Mouse (Mus musculus): ENCODE data around the gene Pcif1.
"Not testable (repeated sequence)": the region's sequence is repeated elsewhere in the genome, so short reads cannot be mapped to it uniquely, and the experiment has no call there.

Pcif1 gene

DNA sequence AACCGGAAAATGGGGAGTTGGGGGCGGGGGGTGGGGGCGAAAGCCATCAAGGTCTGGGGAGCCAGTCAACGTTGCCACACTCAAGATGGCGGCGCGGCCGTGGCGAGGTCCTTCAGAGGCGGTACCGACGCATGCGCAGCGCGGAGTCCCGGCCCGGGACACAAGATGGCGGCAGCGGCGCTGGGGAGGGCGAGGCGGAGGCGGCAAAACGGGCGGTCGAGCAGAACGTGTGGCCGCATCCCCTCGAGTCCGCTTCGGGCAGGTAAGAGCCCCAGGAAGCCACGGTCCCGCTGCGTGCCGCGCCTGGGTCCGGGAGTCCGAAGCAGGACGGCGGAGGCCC lies at the start of gene Pcif1:
Gene Pcif1 (plus strand): TSS at position 77 of the 340 bp plus-strand sequence.
- in situ Hi-C loops (cut with MboI; ENCODE audit: low pct_unique_long_range_greater_than_20kb in 1 of 2, low sequenced_read_pairs in 2 of 2, unreplicated experiment in 1 of 2), result no loop called here

DNA sequence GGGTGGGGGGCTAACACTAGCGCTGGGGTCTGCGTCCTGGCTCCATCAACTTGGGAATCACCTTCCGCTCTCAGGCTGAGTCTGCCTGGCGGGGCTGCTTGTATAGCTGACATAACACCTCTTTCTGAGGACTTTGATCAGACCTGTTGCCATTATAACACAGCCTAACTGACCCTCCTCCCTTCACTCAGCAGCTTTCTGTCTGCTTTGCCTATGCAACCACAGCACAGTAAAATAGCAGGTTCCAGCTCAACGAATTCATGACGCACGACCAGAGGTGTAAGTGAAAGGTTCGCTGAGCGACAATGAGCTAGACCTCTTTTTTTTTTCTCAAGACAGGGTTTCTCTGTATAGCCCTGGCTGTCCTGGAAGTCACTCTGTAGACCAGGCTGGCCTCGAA lies 48.1 kb upstream of the Pcif1 start:
- in situ Hi-C loops (cut with MboI; ENCODE audit: low pct_unique_long_range_greater_than_20kb in 1 of 2, low sequenced_read_pairs in 2 of 2, unreplicated experiment in 1 of 2), result no loop called here

DNA sequence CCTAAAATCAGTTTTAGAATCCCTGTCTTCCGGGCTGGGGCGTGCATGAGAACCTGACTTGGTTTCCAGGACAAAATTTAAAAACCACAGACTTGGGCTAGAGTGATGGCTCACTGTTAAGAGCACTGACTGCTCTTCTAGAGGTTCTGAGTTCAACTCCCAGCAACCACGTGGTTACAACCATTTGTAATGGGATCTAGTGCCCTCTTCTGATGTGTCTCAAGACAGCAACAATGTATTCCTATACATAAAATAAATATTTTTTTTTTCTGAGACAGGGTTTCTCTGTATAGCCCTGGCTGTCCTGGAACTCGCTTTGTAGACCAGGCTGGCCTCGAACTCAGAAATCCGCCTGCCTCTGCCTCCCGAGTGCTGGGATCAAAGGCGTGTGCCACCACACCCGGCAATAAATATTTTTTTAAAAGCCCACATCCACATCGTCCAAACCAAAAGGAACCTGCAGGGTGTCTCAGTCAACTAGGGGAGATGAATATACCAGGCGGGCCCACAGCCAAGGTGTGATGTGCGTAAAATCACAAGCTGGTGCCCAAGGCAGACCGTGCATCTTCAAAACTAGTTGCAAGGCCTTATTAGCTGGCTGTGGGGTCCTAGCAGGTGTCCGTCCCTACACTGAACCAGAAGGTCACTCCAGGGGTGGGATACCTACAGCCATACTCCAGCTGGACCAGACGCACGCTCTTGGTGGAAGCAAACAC lies 46.9 kb upstream of the Pcif1 start:
- in situ Hi-C loops (cut with MboI; ENCODE audit: low pct_unique_long_range_greater_than_20kb in 1 of 2, low sequenced_read_pairs in 2 of 2, unreplicated experiment in 1 of 2), result no loop called here

DNA sequence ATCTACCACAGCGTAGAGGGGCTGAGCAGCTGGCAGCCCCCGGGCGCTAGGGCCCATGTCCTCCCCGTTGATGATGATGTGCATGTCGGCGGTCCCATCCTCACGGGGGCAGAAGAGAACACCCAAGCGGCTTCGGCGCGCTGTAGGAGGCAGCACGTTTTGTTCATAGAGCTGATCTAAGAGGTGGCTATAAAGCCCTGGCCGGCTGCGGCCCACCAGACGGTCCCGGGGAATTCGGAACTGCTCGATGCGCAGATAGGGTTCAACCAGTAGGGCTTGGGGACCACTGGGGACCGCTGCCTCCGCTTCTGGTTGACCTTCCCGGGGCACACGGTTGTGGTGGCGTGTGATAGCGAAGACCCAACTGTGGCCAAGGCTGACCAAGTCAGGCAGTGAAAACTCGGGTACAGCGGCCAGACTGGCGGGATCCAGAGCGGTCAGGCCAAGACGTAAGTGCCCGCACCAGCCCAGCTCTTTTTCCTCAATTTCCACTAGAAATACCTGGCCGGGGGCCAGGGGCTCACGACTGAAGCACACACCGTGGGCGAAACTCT lies 46.3 kb upstream of the Pcif1 start, which contains the start of gene Ctsa:
Gene Ctsa (plus strand): TSS at position 126 of the 554 bp plus-strand sequence.
- in situ Hi-C loops (cut with MboI; ENCODE audit: low pct_unique_long_range_greater_than_20kb in 1 of 2, low sequenced_read_pairs in 2 of 2, unreplicated experiment in 1 of 2), result no loop called here

DNA sequence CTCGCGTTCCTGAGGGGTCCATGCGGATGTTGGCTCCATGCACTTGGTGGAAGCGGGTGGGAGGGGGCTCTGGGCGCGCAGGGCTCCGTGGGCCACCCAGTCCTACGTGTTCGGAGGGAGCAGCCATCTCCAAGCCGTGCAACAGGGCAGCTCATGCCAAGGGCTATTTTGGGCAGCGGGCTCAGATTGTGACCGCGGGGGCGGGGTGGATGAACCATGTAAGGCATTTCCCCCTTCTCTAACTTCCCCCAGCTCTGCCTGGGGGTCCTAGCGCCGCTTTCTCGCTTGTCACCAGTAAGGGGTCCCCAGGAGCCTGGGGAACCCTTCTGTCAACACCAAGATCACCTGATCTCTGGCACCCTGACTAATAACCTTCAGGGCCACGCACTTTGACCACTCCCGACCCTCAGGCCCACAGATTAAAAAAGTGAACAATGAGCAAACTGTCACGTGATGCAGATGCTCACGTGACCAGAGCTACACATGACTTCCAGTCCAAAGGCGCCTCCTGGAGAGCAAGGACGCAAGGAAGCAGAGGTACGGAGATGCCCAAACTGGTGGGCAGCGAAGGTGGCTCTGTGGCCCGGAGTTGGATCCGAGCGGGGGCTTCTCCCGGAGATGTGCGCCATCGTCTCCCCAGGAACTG lies 45.7 kb upstream of the Pcif1 start, which contains the start of gene Neurl2:
Gene Neurl2 (minus strand): TSS at position 143 of the 646 bp plus-strand sequence.
- in situ Hi-C loops (cut with MboI; ENCODE audit: low pct_unique_long_range_greater_than_20kb in 1 of 2, low sequenced_read_pairs in 2 of 2, unreplicated experiment in 1 of 2), result no loop called here

DNA sequence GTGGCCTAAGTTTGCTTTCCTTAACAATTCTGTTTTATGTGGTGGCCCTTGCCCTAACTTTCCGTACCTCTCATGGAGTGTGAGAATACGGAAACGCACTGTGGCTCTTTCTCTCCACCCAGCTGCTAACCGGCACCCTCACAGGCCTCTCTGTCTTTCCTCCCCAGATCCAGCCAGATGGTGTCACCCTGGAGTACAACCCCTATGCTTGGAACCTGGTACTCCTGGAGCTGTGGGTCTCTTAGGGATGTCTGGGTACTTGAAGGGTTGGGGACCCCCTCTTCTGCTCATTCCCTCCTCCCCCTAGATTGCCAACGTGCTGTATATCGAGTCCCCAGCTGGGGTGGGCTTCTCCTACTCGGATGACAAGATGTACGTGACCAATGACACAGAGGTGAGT lies 44.6 kb upstream of the Pcif1 start:
- in situ Hi-C loops (cut with MboI; ENCODE audit: low pct_unique_long_range_greater_than_20kb in 1 of 2, low sequenced_read_pairs in 2 of 2, unreplicated experiment in 1 of 2), result no loop called here

DNA sequence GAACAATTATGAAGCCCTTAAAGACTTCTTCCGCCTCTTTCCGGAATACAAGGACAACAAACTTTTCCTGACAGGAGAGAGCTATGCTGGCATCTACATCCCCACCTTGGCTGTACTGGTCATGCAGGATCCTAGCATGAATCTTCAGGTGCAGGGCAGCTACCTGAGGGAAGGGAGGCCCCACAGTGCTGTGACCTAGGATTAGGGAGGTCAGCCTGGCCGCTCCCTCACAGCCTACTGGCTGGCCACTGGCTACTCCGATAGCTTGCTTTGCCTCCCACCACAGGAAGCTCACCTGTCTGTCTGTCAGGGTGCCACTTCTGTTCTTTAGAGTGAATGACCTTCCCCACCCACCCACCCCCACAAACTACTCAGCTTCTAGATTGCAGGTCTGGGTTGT lies 43.9 kb upstream of the Pcif1 start:
- in situ Hi-C loops (cut with MboI; ENCODE audit: low pct_unique_long_range_greater_than_20kb in 1 of 2, low sequenced_read_pairs in 2 of 2, unreplicated experiment in 1 of 2), result no loop called here

DNA sequence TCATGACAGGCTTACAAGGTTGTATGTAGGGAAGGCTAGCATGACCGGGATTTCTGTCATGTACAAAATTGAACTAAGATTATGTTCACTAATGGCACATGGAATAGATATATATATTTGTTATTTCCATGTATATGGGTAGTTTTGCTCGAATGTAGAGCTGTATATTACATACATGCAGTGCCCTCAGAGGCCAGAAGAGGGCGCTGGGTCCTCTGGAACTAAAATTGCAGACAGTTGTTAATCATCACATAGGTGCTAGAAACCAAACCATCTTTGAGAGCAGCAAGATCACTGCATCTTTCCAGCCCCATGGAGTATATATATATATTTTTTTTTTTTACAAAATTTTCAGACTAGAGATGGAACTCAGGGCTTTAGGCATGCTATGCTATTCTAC lies 33.3 kb upstream of the Pcif1 start:
- in situ Hi-C loops (cut with MboI; ENCODE audit: low pct_unique_long_range_greater_than_20kb in 1 of 2, low sequenced_read_pairs in 2 of 2, unreplicated experiment in 1 of 2), result loop anchor here in 1 of 2 experiments (10.0 kb wide), 1 partner anchor 49 kb away; no protein-coding TSS in a partner anchor

DNA sequence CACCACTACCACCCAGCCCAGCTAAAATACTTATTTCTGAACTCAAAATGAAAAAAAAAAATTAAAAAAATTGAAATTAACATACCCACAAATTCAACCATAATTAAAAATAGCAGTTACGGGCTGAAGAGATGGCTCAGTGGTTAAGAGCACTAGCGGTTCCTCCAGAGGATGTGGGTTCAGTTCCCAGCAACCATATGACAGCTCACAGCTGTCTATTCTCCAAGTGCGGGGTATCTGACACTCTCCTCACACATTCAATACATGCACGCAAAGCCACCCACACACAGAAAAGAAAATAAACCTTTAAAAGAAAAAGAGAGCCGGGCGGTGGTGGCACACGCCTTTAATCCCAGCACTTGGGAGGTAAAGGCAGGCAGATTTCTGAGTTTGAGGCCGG lies 29.0 kb upstream of the Pcif1 start:
- in situ Hi-C loops (cut with MboI; ENCODE audit: low pct_unique_long_range_greater_than_20kb in 1 of 2, low sequenced_read_pairs in 2 of 2, unreplicated experiment in 1 of 2), result no loop called here

DNA sequence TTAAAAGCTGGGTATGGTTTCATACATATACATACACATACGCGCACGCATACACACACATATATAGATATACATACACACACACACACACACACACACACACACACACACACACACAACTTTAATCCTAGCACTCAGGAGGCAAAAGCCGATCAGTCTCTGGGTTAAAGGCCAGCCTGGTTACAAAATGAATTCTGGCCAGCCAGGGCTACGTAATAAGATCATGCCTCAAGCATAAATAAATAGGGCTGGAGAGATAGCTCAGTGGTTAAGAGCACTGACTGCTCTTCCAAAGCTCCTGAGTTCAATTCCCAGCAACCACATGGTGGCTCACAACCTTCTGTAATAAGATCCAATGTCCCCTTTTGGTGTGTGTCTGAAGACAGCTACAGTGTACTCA lies 23.5 kb upstream of the Pcif1 start:
- in situ Hi-C loops (cut with MboI; ENCODE audit: low pct_unique_long_range_greater_than_20kb in 1 of 2, low sequenced_read_pairs in 2 of 2, unreplicated experiment in 1 of 2), result not testable (repeated sequence)

DNA sequence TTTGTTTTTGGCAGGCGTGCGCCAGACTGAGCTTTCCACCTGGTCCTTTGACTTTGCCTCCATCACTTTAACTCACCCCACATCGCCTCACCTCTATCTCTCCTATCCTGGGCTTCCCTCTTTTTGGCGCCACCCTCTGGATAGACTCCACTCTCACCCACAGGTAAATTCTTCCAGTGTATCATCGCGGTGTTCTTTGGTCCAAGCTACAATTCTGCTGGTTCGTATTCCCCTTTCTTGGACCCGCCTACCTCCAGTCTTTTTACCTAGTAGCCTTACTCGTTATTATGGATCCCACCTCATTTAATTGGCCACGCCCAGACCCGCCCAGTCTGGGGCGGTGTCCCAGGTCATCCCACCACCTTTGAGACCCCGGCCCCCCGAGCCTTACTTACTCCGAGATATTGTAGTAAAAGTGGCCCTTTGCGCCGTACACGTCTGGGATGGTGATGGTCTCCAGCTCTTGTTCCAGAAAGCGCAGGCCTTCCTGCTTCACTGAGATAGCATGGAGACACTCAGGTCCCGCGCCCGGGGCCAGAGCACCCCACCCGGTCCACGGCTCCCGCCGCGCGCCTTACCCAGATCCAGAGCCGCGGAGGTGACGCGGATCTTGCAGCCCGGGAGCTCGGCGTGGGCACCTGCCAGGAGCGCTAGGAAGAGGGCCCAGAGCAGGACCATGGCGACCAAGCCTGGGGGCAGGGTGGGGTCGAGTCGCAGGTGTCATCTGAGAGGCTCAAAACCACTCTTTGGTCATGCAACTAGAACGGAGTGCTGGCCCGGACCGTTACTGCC lies 22.6 kb upstream of the Pcif1 start:
- in situ Hi-C loops (cut with MboI; ENCODE audit: low pct_unique_long_range_greater_than_20kb in 1 of 2, low sequenced_read_pairs in 2 of 2, unreplicated experiment in 1 of 2), result no loop called here

DNA sequence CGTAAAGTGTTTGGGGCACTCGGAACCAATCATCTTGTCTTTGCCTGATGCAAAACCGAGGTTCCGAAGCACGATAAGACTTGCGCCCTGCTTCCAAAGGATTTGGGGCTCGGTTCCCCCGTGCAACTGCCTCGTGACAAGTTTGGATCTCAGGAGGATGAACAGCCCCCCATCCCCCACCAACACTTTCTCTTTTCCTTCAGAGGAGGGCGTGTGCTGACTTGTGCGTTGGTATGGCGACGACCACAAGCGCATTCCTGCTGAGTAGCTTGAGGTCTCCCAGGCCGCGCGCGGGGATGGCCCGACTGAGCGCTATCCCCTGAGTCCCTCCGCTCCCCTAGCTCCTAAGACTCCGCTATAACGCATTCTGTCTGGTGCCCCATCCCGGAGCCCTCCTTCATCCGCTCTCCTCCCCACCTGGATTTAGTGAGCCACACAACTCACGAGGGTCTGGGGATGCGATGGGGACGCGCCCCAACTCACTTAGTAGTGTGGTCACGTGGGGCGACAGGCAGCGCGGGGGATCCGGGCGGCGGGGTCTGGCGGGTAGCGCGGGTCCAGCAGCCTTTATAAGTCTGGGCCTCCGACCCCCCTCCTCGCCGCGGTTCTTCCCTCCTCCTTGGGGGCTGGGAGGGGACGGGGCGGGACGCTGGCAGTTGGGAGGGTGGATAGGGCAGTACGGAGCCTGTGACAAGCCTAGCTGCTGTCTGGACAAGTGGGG lies 21.8 kb upstream of the Pcif1 start, which contains the start of gene Pltp:
Gene Pltp (minus strand): TSS at position 611 of the 721 bp plus-strand sequence.
- in situ Hi-C loops (cut with MboI; ENCODE audit: low pct_unique_long_range_greater_than_20kb in 1 of 2, low sequenced_read_pairs in 2 of 2, unreplicated experiment in 1 of 2), result no loop called here

DNA sequence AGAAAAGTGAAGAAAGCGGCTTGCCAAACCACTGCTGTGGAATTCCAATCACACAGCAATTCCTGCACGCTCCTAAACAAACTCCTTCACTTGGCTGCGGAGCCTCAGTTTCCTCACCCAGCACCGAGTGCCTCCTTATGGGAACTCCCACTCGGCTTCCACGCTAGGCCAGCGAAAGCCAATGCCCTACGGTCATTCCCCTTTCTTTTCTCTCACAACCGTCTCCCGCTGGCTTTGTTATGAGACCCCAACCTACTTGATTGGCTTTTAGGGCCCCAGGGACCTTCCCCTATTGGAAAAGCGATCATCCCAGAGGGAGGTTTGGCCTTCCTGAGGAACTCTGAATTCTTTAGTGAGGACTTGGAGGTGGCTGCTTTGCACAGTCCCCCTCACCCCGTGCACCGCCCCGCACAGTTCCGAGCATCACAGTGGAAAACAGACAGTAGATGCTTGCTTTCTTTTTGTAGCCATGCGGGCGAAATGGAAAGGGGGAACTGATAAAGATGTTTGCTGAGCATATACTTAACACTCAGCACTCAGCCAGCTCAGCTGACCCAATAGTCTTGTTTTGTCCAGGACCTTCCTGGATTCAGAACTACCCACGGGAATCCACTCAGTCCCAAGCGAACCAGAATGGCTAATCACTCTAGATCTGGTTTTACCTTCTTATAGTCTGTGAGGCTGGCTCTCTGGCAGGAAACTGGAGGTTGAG lies 21.1 kb upstream of the Pcif1 start:
- in situ Hi-C loops (cut with MboI; ENCODE audit: low pct_unique_long_range_greater_than_20kb in 1 of 2, low sequenced_read_pairs in 2 of 2, unreplicated experiment in 1 of 2), result no loop called here

DNA sequence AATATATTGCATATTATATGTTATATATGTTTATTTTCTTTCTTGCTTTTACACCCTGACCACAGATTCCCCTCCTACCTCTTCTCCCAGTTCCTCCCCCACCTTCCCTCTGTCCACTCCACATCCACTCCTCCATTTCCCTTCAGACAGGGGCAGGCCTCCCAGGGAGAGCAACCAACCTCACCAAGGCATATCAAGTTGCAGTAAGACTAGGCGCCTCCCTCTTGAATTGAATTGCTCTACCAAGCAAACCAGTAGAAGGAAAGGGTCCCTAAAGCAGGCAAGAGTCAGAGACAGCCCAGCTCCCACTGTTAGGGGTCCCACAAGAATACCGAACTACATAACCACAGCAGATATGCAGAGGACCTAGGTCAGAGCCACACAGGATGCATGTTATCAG lies 19.9 kb upstream of the Pcif1 start:
- in situ Hi-C loops (cut with MboI; ENCODE audit: low pct_unique_long_range_greater_than_20kb in 1 of 2, low sequenced_read_pairs in 2 of 2, unreplicated experiment in 1 of 2), result no loop called here

DNA sequence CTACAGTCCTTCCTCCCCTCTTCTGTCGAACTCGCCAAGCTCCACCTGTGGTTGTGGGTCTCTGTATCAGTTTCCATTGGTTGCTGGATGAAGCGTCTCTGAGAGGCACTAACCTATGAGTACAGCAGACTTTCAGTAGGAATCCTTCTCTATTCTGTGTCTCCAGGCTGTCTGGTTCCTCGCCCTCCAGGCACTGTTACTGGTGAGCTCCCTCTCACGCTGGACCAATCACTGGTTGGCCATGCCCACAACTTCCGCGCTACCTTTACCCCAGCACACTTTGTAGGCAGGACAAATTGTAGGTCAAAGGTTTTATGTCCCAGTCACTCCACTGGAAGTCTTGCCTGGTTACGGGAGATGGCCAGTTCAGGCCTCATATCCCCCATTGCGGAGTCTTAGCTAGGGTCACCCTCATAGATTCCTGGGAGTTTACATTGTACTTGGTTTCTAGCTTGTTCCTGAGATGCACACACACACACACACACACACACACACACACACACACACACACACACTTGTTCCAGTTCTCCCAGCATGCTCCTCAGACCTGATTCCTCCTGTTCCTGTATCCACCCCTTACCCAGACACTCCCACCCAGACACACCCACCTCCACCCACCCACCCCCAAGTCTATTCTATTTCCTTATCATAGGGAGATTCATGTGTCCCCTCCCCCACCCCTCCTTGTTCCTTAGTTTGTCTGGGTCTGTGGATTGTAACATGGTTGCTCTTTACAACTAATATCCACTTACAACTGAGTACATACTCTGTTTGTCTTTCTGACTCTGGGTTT lies 19.3 kb upstream of the Pcif1 start:
- in situ Hi-C loops (cut with MboI; ENCODE audit: low pct_unique_long_range_greater_than_20kb in 1 of 2, low sequenced_read_pairs in 2 of 2, unreplicated experiment in 1 of 2), result no loop called here

DNA sequence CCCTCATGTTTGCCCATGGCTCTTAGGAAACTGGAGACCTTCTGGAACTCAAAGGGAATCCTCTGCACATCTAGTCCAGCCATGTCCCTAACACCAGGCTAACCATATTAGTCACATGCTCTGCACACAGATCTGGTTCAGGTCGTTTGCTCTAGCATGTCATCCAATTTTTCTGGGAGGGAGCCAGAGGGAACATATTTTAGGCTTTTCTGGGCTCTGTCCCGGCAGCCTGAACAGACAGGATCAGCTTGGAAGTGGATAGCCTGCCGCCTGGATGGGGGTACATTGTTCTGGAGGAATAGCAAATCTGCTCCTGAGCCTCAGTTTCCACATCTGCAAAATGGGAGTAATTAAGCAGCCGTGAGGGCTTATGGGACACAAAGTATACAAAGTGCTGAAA lies 18.0 kb upstream of the Pcif1 start:
- in situ Hi-C loops (cut with MboI; ENCODE audit: low pct_unique_long_range_greater_than_20kb in 1 of 2, low sequenced_read_pairs in 2 of 2, unreplicated experiment in 1 of 2), result no loop called here

DNA sequence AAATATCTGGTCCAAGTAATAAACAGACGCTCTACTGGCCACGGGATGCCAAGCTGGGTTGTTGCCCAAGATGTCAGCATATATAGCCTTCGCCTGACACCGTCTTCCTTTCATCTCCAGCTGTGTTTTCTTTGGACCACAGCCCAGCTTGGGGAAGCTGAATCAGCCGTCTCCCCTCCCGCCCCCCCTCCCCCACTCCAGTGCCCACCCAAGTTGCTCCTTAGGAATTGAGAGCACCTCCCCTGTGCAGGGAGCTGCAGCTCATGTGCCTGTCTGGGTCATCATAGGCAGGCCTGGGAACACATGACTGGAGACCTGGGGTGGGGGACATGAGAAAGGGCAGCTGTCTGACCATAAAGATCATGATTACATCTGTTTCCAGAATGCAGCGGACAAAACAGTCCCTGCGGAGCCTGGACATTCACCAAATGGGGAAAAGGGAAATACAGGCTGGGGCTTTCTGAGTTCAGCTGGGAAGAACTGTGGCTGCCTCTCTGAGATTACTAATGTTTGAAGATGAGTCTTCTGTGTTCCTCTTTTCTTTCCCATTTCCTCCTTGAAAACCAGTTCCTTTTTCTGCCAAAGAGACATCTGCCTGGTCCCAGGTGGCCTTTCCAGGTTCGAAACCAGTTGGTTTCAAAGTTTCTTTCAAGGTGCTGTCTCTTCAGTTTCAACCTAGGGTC lies 16.8 kb upstream of the Pcif1 start:
- in situ Hi-C loops (cut with MboI; ENCODE audit: low pct_unique_long_range_greater_than_20kb in 1 of 2, low sequenced_read_pairs in 2 of 2, unreplicated experiment in 1 of 2), result no loop called here

All from mouse embryonic stem cell (cell line).